Mouse (Mus musculus) gastrocnemius, adult 18-20 months (tissue): ENCODE results near the gene Ankrd44. TPM values are rescaled to one million over a fixed set of nuclear protein-coding genes. Genes with fewer than 3 reads are reported as not detected.

Source experiments
- DNase-seq: peaks from one replicate; pipeline ENCODE4 v3.0.0; 2021; ENCODE audit warnings: low spot score
- total RNA-seq, 2 experiments: library from RNA; stranded (reverse); gene quantifications; 2 replicates each; pipeline ENCODE4 v1.2.3; 2021

The Ankrd44 gene
- total RNA-seq, 2 experiments from 2014 or later, result 5.0 to 6.5 TPM

- no peak for DNase-seq
These were observed 101.9 kb downstream of the Ankrd44 start for GRCm38 (mm10) chr1:54824106-54824808.

- no peak for DNase-seq
These were observed 104.4 kb downstream of the Ankrd44 start for GRCm38 (mm10) chr1:54821797-54822196.

- no peak for DNase-seq
These were observed 110.9 kb downstream of the Ankrd44 start for GRCm38 (mm10) chr1:54815206-54815855.

DNA sequence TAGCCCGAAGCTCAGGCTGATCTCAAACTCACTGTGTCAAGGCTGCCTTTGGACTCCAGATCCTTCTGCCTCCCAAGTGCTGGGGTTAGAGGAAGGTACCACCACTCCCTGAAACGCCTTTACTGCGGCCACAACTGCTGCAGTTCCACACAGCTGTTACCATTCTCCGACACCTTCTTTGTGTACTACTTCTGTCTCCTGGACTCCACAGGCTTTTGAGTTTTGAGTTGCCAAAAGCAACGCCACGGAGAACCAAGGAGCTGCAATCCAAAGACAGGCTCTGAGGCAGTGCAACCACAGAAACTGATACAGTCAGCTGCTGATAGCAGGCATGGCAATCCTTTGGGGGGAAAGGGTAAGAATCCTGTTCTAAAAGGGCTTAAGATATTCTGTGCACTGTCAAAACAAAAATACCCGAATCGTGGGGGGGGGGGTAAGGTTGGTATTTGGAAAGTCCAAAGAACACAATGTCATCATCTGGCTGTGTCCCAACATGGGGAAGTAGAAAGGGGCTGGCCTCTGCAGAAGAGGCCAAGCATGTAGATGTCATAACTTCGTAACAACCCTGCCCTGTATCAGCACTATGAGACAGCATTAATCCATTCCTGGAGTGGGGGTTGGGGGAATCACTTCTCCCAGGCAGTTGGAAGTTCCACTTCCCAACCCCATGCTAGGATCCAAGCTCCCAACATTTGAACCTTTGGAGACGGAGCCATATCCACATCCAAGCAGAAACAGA lies 116.2 kb downstream of the Ankrd44 start:
- no peak for DNase-seq

DNA sequence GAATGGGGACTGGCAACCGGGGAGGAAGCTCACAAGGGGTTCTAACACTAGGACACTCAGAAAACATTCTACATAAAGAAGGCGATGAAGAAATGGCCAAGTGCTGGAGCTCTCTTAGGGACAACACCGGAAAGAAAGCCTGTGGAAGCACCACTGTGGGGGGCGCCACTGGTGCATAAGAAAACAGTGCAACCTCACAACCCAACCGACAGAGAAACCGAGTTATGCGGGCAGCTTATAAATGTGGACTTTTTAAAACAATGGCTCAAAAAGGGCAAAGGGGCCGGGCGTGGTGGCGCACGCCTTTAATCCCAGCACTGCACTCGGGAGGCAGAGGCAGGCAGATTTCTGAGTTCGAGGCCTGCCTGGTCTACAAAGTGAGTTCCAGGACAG lies 117.1 kb downstream of the Ankrd44 start:
- no peak for DNase-seq

GRCm38 (mm10) chr1:54808401-54809097 lies 117.6 kb downstream of the Ankrd44 start:
- no peak for DNase-seq

DNA sequence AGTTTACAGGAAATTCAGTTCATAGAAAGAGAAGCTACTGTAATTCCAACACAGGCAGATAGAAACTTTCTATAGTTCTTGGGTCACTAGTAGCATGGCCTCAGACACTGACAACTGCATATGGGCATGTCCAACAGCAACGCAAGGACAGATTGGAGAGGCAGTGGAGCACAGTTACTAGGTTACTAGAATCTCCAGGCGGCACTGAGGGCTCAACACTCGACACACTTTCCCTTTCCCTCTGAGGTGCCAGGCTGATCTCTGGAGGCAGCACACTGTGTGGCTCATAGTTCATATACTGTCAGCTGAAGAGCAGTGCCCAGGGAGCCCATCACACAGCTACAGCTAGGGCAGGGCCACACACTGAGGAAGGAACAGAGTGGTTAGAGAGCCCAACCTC lies 118.4 kb downstream of the Ankrd44 start:
- no peak for DNase-seq

- no peak for DNase-seq
These were observed 119.9 kb downstream of the Ankrd44 start for GRCm38 (mm10) chr1:54806116-54806850.

- no peak for DNase-seq
These were observed 121.8 kb downstream of the Ankrd44 start for GRCm38 (mm10) chr1:54804406-54804805.

- no peak for DNase-seq
These were observed 123.5 kb downstream of the Ankrd44 start for GRCm38 (mm10) chr1:54802703-54803102.

GRCm38 (mm10) chr1:54801256-54801655 lies 124.9 kb downstream of the Ankrd44 start:
- DNase-seq, result no peak

DNA sequence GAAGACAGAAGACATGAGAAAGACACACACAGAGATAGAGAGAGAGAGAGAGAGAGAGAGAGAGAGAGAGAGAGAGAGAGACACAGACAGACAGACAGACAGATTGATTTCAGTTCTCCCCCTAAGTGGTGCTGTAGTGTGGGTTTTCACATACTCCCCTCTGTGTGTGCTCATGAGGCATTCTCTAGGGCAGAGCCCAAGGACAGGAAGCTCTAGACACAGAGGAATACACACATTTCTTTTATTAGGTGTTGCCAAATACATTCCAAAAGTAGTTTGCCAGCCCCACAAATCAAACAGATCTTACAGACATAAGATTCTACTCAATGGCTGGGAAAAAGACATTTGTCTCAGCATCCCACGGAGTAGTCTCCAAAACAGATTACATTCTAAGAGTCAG lies 126.8 kb downstream of the Ankrd44 start:
- DNase-seq, result no peak

DNA sequence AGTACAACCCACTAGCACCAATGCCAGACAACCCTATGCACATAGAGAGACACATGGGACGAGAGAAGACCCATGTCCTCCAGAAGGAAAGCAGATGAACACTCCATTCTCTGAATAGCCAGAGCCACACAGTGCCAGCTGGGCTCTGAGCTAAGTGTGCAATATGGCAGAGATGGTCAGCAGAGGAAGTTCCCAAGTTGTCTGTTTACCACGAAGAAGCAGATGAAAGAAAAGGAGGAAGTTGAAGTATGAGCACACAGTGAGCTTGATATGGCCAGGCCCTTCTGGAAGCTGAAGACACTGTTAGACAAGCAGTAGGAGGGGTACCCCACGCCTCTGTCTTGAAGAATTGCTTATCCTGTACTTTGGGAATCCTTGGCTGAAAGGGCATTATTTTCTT lies 127.8 kb downstream of the Ankrd44 start:
- DNase-seq, result no peak

DNA sequence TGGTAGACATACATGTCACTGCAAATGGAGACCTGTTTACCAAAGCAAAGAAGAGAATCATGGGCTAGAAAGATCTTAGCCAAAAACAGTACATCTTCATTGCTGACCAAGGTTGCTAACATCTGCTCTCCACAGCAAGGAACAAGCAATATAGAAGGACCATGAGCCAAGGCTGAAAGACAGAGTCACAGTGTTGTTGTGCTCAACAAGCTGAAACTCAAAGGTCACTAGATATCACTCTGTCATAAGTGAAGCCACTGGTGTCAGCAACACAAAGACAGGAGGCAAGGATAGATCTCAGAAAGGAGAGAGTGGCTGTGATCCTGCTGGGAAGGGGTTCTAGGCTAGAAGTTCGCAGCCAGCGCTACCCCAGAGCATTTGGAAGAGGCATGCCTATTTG lies 131.5 kb downstream of the Ankrd44 start:
- no peak for DNase-seq

DNA sequence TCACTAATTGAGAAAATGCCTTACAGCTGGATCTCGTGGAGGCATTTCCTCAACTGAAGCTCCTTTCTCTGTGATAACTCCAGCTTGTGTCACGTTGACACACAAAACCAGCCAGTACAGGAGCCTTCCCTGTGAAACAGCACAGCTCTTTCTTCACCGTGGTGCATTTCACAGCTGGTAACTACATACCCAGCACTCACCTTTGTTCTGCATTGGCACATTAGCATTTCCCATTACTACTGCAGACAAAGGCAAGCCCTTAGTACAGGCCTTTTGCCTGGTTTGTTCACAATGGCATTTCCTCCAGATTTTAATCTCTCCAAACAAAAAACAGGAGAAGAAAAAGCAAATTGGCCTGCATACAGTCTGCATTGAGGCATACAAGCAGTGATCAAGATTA lies 134.8 kb downstream of the Ankrd44 start:
- no peak for DNase-seq

- peak; percentile 20 for DNase-seq
These were observed 136.7 kb downstream of the Ankrd44 start for GRCm38 (mm10) chr1:54789327-54789960.

GRCm38 (mm10) chr1:54788337-54788736 lies 137.8 kb downstream of the Ankrd44 start:
- no peak for DNase-seq

GRCm38 (mm10) chr1:54778151-54778550 lies 148.0 kb downstream of the Ankrd44 start:
- no peak for DNase-seq

DNA sequence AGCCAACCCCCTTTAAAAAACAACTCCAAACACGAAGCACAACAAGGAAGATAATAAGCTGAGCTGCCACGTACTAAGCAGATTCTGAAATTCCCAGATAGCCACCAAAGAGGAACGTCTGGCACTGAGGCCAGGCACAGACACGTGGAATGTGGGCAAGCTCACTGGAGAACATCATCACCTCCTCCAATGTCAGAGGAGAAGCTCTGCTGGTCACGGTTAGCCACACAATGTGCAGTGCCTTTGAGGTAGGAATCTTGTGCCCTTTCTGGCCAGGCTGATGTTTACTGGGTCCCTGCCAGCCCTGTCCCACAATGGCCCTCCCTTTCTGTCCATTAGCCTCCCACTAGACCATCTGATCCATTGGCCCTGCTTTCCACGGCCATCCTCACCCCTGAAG lies 149.1 kb downstream of the Ankrd44 start:
- no peak for DNase-seq

GRCm38 (mm10) chr1:54776116-54776515 lies 150.1 kb downstream of the Ankrd44 start:
- DNase-seq, result no peak

DNA sequence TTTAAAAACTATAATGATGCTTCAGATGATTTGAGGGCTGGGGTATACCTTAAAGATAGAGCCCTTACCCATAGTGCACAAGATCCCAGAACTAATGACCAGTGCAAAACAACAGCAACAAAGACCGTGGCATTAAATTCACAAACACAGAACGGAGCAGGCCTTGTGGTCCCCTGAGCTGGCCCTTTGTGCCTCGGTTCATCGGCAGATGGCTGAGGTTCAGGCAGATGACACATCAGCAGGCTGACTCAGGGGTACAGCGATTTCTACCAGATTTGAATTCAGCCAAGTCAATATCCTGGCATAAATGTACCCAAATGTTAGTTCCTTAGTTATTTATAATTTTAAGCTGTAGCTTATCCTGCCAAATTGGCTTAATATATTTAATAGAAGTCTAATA lies 153.3 kb downstream of the Ankrd44 start:
- no peak for DNase-seq
